Mouse (Mus musculus): ENCODE data around the gene Slc22a2. TPM values are rescaled to one million over a fixed set of nuclear protein-coding genes. Genes with fewer than 3 reads are reported as not detected.

Slc22a2 gene
- total RNA-seq, 2 experiments from 2014 or later: not detected

DNA sequence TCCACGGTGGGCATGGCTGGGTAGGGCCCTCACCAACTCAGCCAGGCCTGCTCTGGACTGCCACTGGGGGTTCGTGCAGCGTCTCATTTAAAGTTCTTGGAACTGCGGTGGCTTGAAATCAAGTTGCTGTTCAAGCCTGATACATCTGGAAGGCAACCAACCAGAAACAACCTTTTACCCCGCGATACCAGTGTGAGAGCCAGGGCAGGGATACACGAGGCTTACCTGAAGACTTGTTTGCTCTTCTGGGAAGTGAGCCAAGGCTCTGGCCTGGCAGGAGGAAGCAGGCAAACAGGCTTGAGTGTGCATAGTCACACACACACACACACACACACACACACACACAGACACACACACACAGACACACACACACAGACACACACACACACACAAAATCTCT, 91.7 kb downstream of the Slc22a2 start, which contains the start of gene Slc22a1:
Slc22a1 (minus strand) TSS at position 184 of the 400 bp plus-strand sequence.
- ATAC-seq (replicated peaks; ENCODE audit: poor library complexity, severe bottlenecking): no peak

- ATAC-seq (replicated peaks; ENCODE audit: poor library complexity, severe bottlenecking): peak; percentile 78
Measured at GRCm38 (mm10) chr17:12677139-12677538, 93.2 kb downstream of the Slc22a2 start.

Other genes starting within 250 kb of the Slc22a2 start
- not detected in 2 replicates for gene Plg, start 205.5 kb upstream of the Slc22a2 start, total RNA-seq (2014; fragmentation: Nextera tagmentation)
- gene Plg, start 205.5 kb upstream of the Slc22a2 start, total RNA-seq (2017): not detected in 2 replicates
- gene Slc22a3, start 76.4 kb upstream of the Slc22a2 start, total RNA-seq (2014; fragmentation: Nextera tagmentation): 5.5 and 9.1 TPM in 2 replicates
- gene Slc22a3, start 76.4 kb upstream of the Slc22a2 start, total RNA-seq (2017): 2.2 and 2.6 TPM in 2 replicates
- not detected in 2 replicates for gene Slc22a1, start 91.7 kb downstream of the Slc22a2 start, total RNA-seq (2014; fragmentation: Nextera tagmentation)
- not detected in 2 replicates for gene Slc22a1, start 91.7 kb downstream of the Slc22a2 start, total RNA-seq (2017)
- 0.04 and 0.73 TPM in 2 replicates for gene Igf2r, start 185.5 kb downstream of the Slc22a2 start, total RNA-seq (2014; fragmentation: Nextera tagmentation)
- gene Igf2r, start 185.5 kb downstream of the Slc22a2 start, total RNA-seq (2017): 0.78 and 1.5 TPM in 2 replicates